Mouse (Mus musculus) C3H10T1/2 (cell line): Measurements from ENCODE around the gene Fam241a. TPM values are rescaled to one million over a fixed set of nuclear protein-coding genes. Genes with fewer than 3 reads are reported as not detected.

Experiments
- polyA plus RNA-seq, 2 experiments: library from polyadenylated mRNA; unstranded; fragments of >200 nt; fragmentation: generic; extraction: Trizol; gene quantifications; one replicate each; pipeline ENCODE4 v1.2.1; 2012; ENCODE audit warnings: missing spikeins in 2 of 2

Fam241a gene
- under 1 TPM; 0.38 to 0.40 TPM for polyA plus RNA-seq

GRCm38 (mm10) chr3:127895792-127896541, at the start of gene Fam241a:
TSS of gene Fam241a (minus strand) at chr3:127896324.

GRCm38 (mm10) chr3:127837154-127837865, 58.8 kb downstream of the Fam241a start, which contains the start of gene Ap1ar:
TSS of gene Ap1ar (minus strand) at chr3:127837523.

Other genes with a start within 250 kb of the Fam241a start
- 1 to 10 TPM in 1 of 2 experiments, under 1 TPM in 1; 0.15 to 2.7 TPM for gene Alpk1, start 115.8 kb downstream of the Fam241a start, polyA plus RNA-seq
- 1 to 10 TPM in 1 of 2 experiments, under 1 TPM in 1; 0.09 to 1.8 TPM for gene Tifa, start 106.5 kb downstream of the Fam241a start, polyA plus RNA-seq
- gene Ap1ar, start 58.8 kb downstream of the Fam241a start, polyA plus RNA-seq, result 1 to 10 TPM; 1.1 to 8.8 TPM